Mouse (Mus musculus) cerebellum, postnatal 10 days (tissue): ENCODE results near the gene Six4.
"Not testable (repeated sequence)": the region's sequence is repeated elsewhere in the genome, so short reads cannot be mapped to it uniquely, and the experiment has no call there.

Source experiments
- DNase-seq, 2 experiments: peaks; one replicate each; pipeline ENCODE4 v3.0.0; 2021; ENCODE audit warnings: mixed read lengths in 2 of 2

Gene Six4

DNA sequence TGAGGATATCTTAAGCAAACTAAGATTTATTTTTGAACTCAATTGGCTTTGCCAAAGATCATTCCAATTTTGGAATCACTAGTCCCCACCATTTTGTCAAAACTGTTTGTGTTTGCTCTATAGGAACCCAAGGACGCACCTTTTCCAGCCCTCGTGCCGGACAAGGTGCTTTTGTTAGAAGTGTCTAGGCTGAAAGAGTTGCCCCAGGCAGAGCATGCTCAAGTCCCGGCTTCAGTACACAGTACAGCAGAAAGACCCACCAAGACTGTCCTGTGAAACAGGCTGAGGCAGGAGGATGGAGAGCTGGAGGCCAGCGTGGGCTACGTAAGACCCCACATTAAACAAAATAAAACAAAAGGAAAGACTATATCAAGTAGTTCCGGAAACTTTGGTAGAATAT, 26.2 kb downstream of the Six4 start:
- no peak for DNase-seq

DNA sequence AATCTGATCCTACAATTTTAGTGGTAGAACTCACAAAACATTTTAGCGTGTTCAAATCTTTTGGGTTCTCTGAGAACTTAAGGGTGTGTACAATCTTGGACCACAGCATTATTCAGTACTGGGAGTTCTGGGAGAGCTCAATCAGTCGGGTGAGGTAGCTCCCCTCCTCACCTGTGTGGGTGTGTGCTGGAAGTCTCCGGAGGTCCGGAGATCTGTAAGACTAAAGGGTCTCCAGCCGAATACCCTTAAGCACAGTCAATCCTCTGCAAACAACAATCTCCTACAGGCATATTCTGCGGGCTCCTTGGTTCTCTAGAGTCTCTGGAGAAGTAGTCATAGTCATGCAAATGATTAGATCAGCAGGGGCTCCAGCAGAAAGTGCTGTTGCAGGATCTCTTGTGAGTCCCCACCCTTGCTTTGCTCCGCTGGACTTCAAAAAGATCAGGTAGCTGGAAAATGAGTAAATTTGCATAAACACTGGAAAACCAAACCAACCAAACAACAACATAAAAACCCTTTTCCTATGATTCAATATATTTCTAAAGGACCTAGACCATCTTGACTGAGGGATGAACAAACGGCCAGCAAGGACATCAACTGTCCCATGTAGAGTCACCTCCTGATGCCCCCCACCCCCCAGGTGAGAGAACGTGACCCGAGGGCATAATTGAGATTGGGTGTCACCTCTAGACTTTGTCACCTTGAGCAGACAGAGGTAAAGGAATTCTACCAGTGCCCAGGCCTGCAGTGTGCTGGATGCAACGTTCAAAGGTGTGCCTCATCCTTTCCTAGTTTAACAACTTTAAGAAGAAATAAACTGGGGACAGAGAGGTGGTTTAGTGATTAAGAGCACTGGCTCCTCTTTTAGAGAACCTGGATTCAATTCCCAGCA, 27.3 kb downstream of the Six4 start:
- no peak for DNase-seq

DNA sequence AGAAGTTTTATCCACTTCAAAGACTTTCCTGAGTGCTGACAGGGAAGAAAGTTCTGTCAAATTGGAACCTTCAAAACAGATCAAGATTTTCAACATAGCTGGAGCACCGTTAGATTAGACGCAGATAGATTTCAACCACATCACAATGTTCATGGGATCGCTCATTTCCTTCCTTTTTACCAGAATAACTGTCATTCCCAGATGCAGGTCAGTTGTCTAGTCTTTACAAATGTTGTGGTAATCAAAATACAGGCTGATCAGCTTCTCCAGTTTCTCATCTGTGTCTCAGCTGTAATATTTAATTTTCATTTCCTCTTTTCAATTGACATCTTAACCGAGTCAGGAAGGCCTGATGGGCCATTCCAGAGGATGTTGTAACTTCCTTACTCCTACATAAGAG, 29.5 kb downstream of the Six4 start:
- DNase-seq = no peak

DNA sequence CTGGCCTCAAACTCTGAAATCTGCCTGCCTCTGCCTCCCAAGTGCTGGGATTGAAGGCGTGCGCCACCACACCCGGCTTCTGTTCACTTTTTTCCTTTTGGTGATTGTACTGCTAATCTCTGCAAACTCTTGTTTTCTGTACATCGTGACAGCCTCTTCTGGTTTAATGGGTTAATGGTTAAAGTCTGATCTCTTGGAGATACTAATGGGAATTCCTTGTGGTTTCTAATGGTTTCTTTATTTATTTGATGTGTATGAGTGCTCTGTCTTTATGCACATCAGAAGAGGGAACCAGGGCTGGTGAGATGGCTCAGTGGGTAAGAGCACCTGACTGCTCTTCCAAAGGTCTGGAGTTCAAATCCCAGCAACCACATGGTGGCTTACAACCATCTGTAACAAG, 31.4 kb downstream of the Six4 start:
- not testable (repeated sequence) for DNase-seq

DNA sequence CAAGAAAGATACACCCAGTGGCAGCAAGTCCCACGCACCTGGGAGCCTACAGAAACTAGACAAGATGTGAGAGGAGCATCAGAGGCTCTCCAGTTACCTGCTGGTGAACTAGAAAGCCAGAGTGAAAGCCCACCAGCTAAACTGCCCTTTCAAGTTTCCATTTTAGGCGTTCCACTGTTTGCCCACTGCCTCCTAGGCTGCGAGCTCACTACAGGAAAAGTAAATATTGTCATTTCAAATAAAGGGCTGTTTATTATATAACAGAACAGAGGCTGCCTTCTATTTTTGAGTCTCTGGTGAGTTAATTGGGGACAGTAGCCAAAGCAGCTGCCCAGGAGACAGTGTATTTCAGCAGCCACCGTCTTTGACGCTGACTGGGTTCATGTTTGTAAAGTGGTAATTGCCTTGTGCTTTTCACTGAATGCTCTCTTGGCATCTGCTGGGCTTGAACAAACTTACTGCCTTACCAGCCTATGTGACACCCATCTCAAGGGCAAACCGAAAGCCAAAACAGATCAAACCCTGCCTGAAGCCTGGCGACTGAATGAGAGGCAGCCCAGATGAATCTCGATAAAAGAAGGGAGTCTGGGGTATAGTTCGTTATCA, 52.3 kb downstream of the Six4 start:
- no peak for DNase-seq

DNA sequence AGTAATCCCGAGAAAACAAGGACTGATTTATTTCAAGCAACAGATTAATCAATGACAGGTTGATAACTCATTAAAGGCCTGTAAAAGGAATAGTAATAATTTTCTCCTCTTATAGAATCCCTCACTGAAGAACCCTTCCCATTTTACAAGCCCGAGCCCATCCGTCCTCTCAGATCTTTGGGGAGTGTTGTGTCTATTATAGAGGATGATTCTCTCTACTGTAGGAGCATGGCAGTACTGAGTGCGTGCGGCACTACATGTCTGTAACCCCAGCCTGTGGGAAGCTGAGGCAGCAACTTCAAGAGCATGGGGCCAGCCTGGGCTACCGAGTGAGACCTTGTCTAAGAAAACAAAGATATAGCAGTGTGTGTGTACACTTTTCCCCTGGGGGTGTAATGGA, 55.8 kb downstream of the Six4 start:
- no peak for DNase-seq

DNA sequence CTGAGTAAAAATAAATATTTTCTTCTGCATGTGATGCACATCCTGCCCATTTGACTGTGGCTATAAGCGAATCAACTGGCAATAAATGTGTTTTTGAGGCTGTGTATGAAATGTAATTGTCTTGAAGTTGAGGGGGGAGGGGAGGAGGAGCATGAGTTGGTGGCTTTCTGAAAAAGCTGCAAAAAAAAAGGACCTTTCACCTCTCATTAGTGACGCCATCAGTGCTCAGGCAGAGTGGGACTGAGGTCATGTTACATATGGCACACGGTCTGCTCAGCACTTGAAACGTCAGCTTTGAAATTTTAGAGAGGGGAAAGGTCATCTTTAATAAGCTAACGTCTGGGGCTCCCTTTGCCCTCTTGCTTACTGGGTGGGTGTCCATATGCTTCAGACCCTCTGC, 57.8 kb downstream of the Six4 start:
- DNase-seq = no peak

DNA sequence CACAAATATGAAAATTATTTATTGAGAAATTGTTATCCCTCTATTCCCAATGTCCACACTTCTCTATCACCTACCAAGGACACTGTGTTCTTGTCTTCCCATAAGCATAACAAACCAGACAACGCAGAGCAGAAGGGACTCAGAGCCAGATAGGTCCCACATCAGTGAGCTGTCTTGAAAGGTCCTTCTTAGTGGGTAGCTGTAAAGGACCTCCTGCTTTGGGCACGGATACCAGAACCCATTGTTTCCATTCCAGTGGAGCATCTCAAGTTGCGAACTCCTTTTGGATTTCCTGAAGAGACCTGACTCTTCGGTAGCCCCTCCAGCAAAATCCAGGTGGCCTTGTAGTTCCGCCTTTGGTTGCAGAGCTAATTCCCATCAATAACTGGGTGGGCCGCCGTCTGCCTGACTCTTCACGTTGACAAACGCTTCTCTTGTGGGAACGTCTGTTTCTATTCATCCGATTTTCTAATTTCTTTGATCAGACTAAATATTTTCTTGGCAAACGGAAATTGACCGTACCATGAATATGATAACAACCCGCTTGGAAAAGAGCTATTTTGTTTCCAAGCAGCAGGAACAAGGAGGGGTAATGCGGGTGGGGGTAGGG, 58.6 kb downstream of the Six4 start:
- DNase-seq = peak in 1 of 2 experiments; percentile 25

DNA sequence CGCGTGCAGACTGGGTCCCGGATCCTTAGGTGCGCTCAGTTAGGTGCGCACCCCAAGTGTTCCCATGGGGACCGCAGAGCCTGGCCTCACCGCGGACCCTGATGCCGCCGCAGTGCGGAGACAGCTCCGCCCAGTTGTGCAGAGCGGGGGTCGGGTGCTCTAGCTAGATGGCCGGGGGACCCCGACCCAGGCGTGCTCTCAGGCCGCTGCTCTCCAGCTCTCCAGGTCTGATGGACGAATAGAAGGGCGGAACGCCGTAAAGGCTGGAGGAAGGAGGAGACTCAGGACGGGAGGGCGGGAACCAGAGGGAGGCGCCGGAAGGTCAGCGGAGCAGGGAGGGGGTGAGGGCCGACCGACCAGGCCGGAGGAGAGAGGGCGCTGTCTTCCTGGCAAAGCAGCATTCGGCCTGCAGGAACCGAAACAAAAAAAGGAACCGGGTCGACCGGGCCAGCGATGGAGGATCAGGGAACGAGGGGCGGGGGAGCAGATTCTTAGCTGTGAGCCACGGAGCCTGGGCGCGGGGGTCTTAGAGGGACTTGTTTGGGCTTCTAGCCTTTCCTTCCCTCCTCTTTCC, 59.5 kb downstream of the Six4 start, which contains the start of gene Six1:
TSS of gene Six1 (minus strand) at position 220 of the 574 bp plus-strand sequence.
- peak; percentile 54 to 60 for DNase-seq

DNA sequence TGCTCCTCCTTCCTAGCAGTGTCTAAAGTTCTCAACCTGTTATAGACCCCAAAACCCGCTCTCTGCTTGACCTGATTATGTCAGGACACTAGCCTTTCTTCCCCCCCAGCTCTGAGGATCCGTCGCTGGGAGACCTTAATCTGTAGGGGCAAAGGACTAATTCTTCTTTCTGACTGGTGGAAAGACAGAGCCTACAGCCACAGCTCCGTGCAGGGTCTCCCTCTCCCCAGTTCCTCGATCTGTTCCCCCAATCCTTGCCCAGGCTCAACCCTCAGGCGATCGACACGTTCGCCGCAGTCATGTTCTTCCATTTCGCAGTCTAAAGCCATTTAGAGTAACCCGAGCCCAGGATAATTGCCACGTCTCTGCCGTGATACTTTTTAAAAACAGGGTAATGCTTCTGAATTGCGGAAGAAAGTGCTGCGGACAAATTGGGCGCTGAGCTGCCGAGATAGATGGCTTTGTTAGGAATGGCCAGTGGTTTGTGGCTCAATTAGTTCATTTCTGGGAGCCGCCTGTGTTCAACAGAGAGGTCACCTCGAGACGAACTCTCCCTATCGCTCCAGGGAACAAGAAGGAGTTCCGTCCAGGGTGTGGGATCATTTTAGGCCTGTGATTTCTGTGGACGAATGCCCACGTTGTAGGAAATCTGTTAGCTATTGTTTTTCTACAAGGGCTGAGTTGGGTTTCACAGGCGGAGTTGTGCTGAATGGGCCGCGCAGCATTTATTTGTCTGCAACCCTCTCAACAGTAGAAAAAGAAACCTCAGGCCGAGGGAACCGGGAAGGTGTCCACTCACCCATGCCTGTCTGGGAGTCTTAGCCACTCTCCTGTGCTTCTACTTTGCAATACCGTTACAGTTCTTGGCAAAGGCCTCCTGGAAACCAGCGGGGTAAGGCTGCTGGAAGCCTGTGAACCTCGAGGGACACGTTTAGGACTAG, 60.3 kb downstream of the Six4 start:
- DNase-seq = peak; percentile 19 to 47

DNA sequence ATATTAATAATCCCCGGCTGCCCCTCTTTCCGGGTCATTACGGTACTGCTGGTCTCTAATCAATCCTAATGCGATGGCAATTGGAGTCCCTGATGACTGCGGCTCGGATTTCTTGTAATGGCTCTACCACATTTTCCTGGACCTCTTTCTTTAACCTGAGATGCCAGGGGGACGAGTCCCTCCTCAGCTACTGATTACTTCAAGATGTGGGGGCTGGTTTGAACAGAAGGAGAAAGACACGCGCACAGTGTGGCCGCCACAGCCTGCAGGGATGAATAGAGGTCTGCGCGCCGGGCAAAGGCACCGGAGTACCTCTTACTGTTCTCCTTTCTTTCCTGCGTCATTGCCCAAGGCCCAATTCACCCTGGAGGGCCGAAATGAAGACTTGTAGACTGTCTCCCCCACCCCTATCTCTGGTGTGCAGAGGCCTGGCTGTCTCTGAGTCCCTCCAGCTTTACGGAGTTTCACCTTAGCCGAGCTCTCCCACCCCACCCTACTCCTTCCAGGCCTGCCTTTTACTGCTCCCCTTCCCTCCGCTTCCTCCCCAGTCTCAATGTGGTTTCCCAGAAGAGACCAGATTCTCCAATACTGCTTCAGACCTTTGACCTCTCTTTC, 61.1 kb downstream of the Six4 start:
- DNase-seq = peak; percentile 16 to 27

DNA sequence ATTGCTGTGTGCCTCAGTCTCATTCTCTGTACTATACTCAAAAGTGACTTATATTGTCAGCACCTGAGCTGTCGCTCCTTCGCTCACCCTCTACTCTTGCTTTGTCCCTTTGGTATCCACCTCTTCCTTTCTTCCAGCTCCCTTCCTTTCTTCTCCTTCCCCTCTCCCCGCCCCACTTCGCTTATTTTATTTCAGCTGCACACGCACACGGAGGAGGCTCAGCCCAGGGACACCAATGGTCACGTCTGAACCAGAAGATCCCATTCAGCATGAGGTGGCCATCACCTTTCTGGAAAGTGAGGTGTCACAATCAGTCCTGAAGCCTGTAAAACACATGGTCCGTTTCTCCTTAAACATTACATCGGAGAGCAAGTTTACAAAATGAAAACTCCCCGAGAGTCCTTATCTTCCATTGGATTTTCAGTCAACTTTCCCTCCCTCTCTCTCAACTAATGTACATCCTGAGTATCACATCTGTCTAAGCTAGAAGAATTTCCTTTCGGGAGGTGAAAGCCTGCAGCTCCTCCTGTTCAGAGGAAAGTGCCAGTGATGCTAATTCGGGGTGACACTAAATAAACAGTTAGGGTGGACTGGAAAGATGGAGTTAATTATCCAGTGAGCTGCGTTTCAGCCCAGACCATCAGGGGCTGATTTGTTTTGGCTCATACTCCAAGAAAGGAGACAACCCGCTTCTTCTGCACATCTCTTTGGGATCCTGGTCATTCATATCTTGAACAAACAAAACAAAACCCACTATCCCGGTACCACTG, 62.3 kb downstream of the Six4 start:
- DNase-seq = peak in 1 of 2 experiments; percentile 13

DNA sequence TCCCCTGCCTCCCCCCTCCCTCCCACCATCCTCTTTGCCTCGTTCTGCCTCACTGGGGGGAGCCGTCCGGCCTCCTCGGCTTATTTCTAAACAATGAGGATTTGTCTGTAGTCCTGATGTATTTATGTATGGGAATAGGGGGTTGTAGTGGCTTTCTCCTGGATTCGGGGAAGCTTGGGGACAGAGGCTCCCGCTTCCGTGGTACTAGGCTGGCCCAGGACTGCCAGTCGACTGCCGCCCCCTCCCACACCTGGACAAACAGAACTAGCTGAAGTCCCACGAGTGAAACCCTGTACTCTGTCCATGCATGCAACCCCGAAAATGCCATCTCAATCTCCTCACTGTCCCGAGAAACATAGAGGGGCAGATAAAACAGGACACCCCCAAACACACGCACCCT, 63.0 kb downstream of the Six4 start:
- no peak for DNase-seq
